Comparison of ENCODE assay signal across 15 mouse cellular contexts in genomic region chr5:35718817-35719216, GRCm38 (mm10). TPM values are rescaled to one million over a fixed set of nuclear protein-coding genes. Genes with fewer than 3 reads are reported as not detected.
"Had no signal": no experiment of that assay in that cellular context is flagged by ENCODE, and none has a peak within 500 bp of the region (broad histone marks: within the 10 kb centered on the region; RNA-seq: fewer than 3 reads in every experiment).

No protein-coding gene starts in this region.

- ATAC-seq: midbrain, embryonic 15.5 days had no signal

- H3K9me3 ChIP-seq: limb, embryonic 13.5 days; liver, embryonic 15.5 days; megakaryocyte, embryonic 14.5 days; midbrain, embryonic 15.5 days; neural tube, embryonic 12.5 days had no signal

- H3K4me1 ChIP-seq: limb, embryonic 13.5 days; midbrain, embryonic 15.5 days; neural tube, embryonic 12.5 days had no signal

- H3K27me3 ChIP-seq: limb, embryonic 13.5 days; liver, embryonic 15.5 days; midbrain, embryonic 15.5 days had no signal

- DNase-seq: left cerebral cortex, postnatal 4 days; right cerebral cortex, postnatal 14 days; thymus, adult 18-20 months; thymus, postnatal 36 days had no signal

- H3K27ac ChIP-seq: layer of hippocampus, adult 2 months; limb, embryonic 13.5 days; liver, embryonic 15.5 days; macrophage; midbrain, embryonic 15.5 days; neural tube, embryonic 12.5 days had no signal

- H3K9ac ChIP-seq: limb, embryonic 13.5 days; liver, embryonic 15.5 days; lung, embryonic 14.5 days; midbrain, embryonic 15.5 days; neural tube, embryonic 12.5 days had no signal

- H3K36me3 ChIP-seq: limb, embryonic 13.5 days; liver, embryonic 15.5 days; midbrain, embryonic 15.5 days; neural tube, embryonic 12.5 days had no signal

- H3K4me3 ChIP-seq: layer of hippocampus, adult 2 months; limb, embryonic 13.5 days; liver, embryonic 15.5 days; megakaryocyte, embryonic 14.5 days; midbrain, embryonic 15.5 days; neural tube, embryonic 12.5 days had no signal

- H3K4me2 ChIP-seq: limb, embryonic 13.5 days; liver, embryonic 15.5 days; lung, embryonic 14.5 days; midbrain, embryonic 11.5 days; midbrain, embryonic 15.5 days; neural tube, embryonic 12.5 days had no signal

RNA-seq across cellular contexts. Expression of gene Ablim2, which starts 38.9 kb away (rescaled TPM):
- total RNA-seq: monocyte, adult 5-6 weeks; neutrophil, adult 5-6 weeks had no signal

RNA-seq across cellular contexts. Expression of gene Htra3, which starts 39.2 kb away (rescaled TPM):
- total RNA-seq: monocyte, adult 5-6 weeks; neutrophil, adult 5-6 weeks had no signal
